Mouse (Mus musculus): Measurements from ENCODE around the gene Btbd7. TPM values are rescaled to one million over a fixed set of nuclear protein-coding genes. Genes with fewer than 3 reads are reported as not detected.
A peak's percentile ranks its signal among the peaks of the same experiment; 100 is the strongest.

The Btbd7 gene
- polyA plus RNA-seq, 2 experiments: 23.0 to 25.4 TPM

GRCm38 (mm10) chr12:102772676-102773075, 105.6 kb downstream of the Btbd7 start:
- no peak for DNase-seq (ENCODE audit: low spot score)
- 90% methylated on average over 5 of the region's 5 CpGs for WGBS
- H3K36me3 ChIP-seq (ENCODE audit: control insufficient read depth, insufficient read depth, low read length): peaks cover 95% of the 10 kb centered on the region

GRCm38 (mm10) chr12:102771601-102772000, 106.7 kb downstream of the Btbd7 start:
- 94% methylated on average over 8 of the region's 8 CpGs for WGBS
- no peak overlapping the region for H3K4me3 ChIP-seq (replicated peaks; ENCODE audit: low read length)
- no peak for ATAC-seq (ENCODE audit: low FRiP score, low read depth)
- H3K27ac ChIP-seq (replicated peaks; ENCODE audit: low read depth, low read length): no peak overlapping the region
- peaks cover 95% of the 10 kb centered on the region for H3K36me3 ChIP-seq (ENCODE audit: control insufficient read depth, insufficient read depth, low read length)
- H3K4me1 ChIP-seq (ENCODE audit: control insufficient read depth, insufficient read depth, low read length): no peaks in the 10 kb centered on the region
- H3K9me3 ChIP-seq (ENCODE audit: control insufficient read depth, low read length): no peaks in the 10 kb centered on the region
- TF ChIP-seq POLR2A (IDR thresholded peaks at IDR 0.05; ENCODE audit: borderline replicate concordance, extremely low read depth, insufficient read depth, insufficient read length): no peak
- no peak for DNase-seq (ENCODE audit: low spot score)
- H3K4me2 ChIP-seq (replicated peaks; ENCODE audit: low read depth, low read length, severe bottlenecking): no peak overlapping the region
- no peak overlapping the region for H3K9ac ChIP-seq (ENCODE audit: low read depth, low read length, severe bottlenecking)
- no peaks in the 10 kb centered on the region for H3K27me3 ChIP-seq (ENCODE audit: control insufficient read depth, insufficient read depth, low read length)

More at GRCm38 (mm10) chr12:102772676-102773075, 105.6 kb downstream of the Btbd7 start:
- Histone ChIP-seq H3K4me3 (replicated peaks; ENCODE audit: low read length) (no peak overlapping the region), H3K9me3 (ENCODE audit: control insufficient read depth, low read length) (no peaks in the 10 kb centered on the region), H3K9ac (ENCODE audit: low read depth, low read length, severe bottlenecking) (no peak overlapping the region), H3K4me1 (ENCODE audit: control insufficient read depth, insufficient read depth, low read length) (no peaks in the 10 kb centered on the region), H3K4me2 (replicated peaks; ENCODE audit: low read depth, low read length, severe bottlenecking) (no peak overlapping the region), H3K27ac (replicated peaks; ENCODE audit: low read depth, low read length) (no peak overlapping the region), H3K27me3 (ENCODE audit: control insufficient read depth, insufficient read depth, low read length) (no peaks in the 10 kb centered on the region)
- TF ChIP-seq POLR2A (IDR thresholded peaks at IDR 0.05; ENCODE audit: borderline replicate concordance, extremely low read depth, insufficient read depth, insufficient read length): no peak
- ATAC-seq (ENCODE audit: low FRiP score, low read depth): no peak

GRCm38 (mm10) chr12:102769000-102769399, 109.3 kb downstream of the Btbd7 start:
- H3K4me3 ChIP-seq (replicated peaks; ENCODE audit: low read length): no peak overlapping the region
- no peak overlapping the region for H3K4me2 ChIP-seq (replicated peaks; ENCODE audit: low read depth, low read length, severe bottlenecking)
- no peak overlapping the region for H3K27ac ChIP-seq (replicated peaks; ENCODE audit: low read depth, low read length)
- H3K27me3 ChIP-seq (ENCODE audit: control insufficient read depth, insufficient read depth, low read length): no peaks in the 10 kb centered on the region
- DNase-seq (ENCODE audit: low spot score): no peak
- H3K9ac ChIP-seq (ENCODE audit: low read depth, low read length, severe bottlenecking): no peak overlapping the region
- TF ChIP-seq POLR2A (IDR thresholded peaks at IDR 0.05; ENCODE audit: borderline replicate concordance, extremely low read depth, insufficient read depth, insufficient read length): no peak
- 92% methylated on average over 4 of the region's 4 CpGs for WGBS
- no peaks in the 10 kb centered on the region for H3K9me3 ChIP-seq (ENCODE audit: control insufficient read depth, low read length)
- ATAC-seq (ENCODE audit: low FRiP score, low read depth): no peak
- no peaks in the 10 kb centered on the region for H3K4me1 ChIP-seq (ENCODE audit: control insufficient read depth, insufficient read depth, low read length)
- peaks cover 92% of the 10 kb centered on the region for H3K36me3 ChIP-seq (ENCODE audit: control insufficient read depth, insufficient read depth, low read length)

GRCm38 (mm10) chr12:102763696-102764095, 114.6 kb downstream of the Btbd7 start:
- no peak for TF ChIP-seq POLR2A (IDR thresholded peaks at IDR 0.05; ENCODE audit: borderline replicate concordance, extremely low read depth, insufficient read depth, insufficient read length)
- peaks cover 59% of the 10 kb centered on the region for H3K36me3 ChIP-seq (ENCODE audit: control insufficient read depth, insufficient read depth, low read length)
- DNase-seq (ENCODE audit: low spot score) (no peak), ATAC-seq (ENCODE audit: low FRiP score, low read depth) (no peak)
- no peaks in the 10 kb centered on the region for H3K27me3 ChIP-seq (ENCODE audit: control insufficient read depth, insufficient read depth, low read length)
- H3K9ac ChIP-seq (ENCODE audit: low read depth, low read length, severe bottlenecking): no peak overlapping the region
- no peak overlapping the region for H3K4me2 ChIP-seq (replicated peaks; ENCODE audit: low read depth, low read length, severe bottlenecking)
- H3K27ac ChIP-seq (replicated peaks; ENCODE audit: low read depth, low read length): no peak overlapping the region
- H3K4me1 ChIP-seq (ENCODE audit: control insufficient read depth, insufficient read depth, low read length): peaks cover 7% of the 10 kb centered on the region
- H3K4me3 ChIP-seq (replicated peaks; ENCODE audit: low read length): no peak overlapping the region
- no peaks in the 10 kb centered on the region for H3K9me3 ChIP-seq (ENCODE audit: control insufficient read depth, low read length)

GRCm38 (mm10) chr12:102761668-102762067, 116.6 kb downstream of the Btbd7 start:
- no peak overlapping the region for H3K9ac ChIP-seq (ENCODE audit: low read depth, low read length, severe bottlenecking)
- H3K4me2 ChIP-seq (replicated peaks; ENCODE audit: low read depth, low read length, severe bottlenecking): no peak overlapping the region
- no peak overlapping the region for H3K4me3 ChIP-seq (replicated peaks; ENCODE audit: low read length)
- DNase-seq (ENCODE audit: low spot score): no peak
- WGBS: 90% methylated on average over 3 of the region's 3 CpGs
- no peak for ATAC-seq (ENCODE audit: low FRiP score, low read depth)
- H3K36me3 ChIP-seq (ENCODE audit: control insufficient read depth, insufficient read depth, low read length): peaks cover 40% of the 10 kb centered on the region
- no peaks in the 10 kb centered on the region for H3K27me3 ChIP-seq (ENCODE audit: control insufficient read depth, insufficient read depth, low read length)
- no peak for TF ChIP-seq POLR2A (IDR thresholded peaks at IDR 0.05; ENCODE audit: borderline replicate concordance, extremely low read depth, insufficient read depth, insufficient read length)
- H3K27ac ChIP-seq (replicated peaks; ENCODE audit: low read depth, low read length): no peak overlapping the region
- peaks cover 13% of the 10 kb centered on the region for H3K4me1 ChIP-seq (ENCODE audit: control insufficient read depth, insufficient read depth, low read length)
- H3K9me3 ChIP-seq (ENCODE audit: control insufficient read depth, low read length): no peaks in the 10 kb centered on the region

- Histone ChIP-seq H3K4me3 (replicated peaks; ENCODE audit: low read length) (peak overlapping the region; percentile 89), H3K4me2 (replicated peaks; ENCODE audit: low read depth, low read length, severe bottlenecking) (peak overlapping the region; percentile 79), H3K4me1 (ENCODE audit: control insufficient read depth, insufficient read depth, low read length) (peaks cover 18% of the 10 kb centered on the region), H3K36me3 (ENCODE audit: control insufficient read depth, insufficient read depth, low read length) (peaks cover 17% of the 10 kb centered on the region), H3K9ac (ENCODE audit: low read depth, low read length, severe bottlenecking) (peak overlapping the region; percentile 77), H3K27me3 (ENCODE audit: control insufficient read depth, insufficient read depth, low read length) (no peaks in the 10 kb centered on the region), H3K9me3 (ENCODE audit: control insufficient read depth, low read length) (no peaks in the 10 kb centered on the region), H3K27ac (replicated peaks; ENCODE audit: low read depth, low read length) (no peak overlapping the region)
- WGBS: 4% methylated on average over 5 of the region's 5 CpGs
- DNase-seq (ENCODE audit: low spot score) (no peak), ATAC-seq (ENCODE audit: low FRiP score, low read depth) (no peak)
- no peak for TF ChIP-seq POLR2A (IDR thresholded peaks at IDR 0.05; ENCODE audit: borderline replicate concordance, extremely low read depth, insufficient read depth, insufficient read length)
Measured at GRCm38 (mm10) chr12:102758936-102759335, 119.3 kb downstream of the Btbd7 start.
